Mouse (Mus musculus): ENCODE results near the gene C130026I21Rik. TPM values are rescaled to one million over a fixed set of nuclear protein-coding genes. Genes with fewer than 3 reads are reported as not detected.

The C130026I21Rik gene
- polyA plus RNA-seq, 1 experiment from 2014 or later, result 0.44 TPM

- H3K4me2 ChIP-seq (replicated peaks; ENCODE audit: low read depth), result no peak overlapping the region
- no peak for ATAC-seq (ENCODE audit: low FRiP score, low TSS enrichment)
- no peak overlapping the region for H3K4me3 ChIP-seq (ENCODE audit: low read depth, low read length)
- no peak for TF ChIP-seq EP300 (optimal IDR thresholded peaks at IDR 0.05)
- no peak for TF ChIP-seq CTCF (IDR thresholded peaks at IDR 0.05; ENCODE audit: low read depth)
- no peaks in the 10 kb centered on the region for H3K4me1 ChIP-seq (replicated peaks; ENCODE audit: control insufficient read depth, insufficient read depth)
- H3K9me3 ChIP-seq (ENCODE audit: control insufficient read depth, low read length), result no peaks in the 10 kb centered on the region
- no peak overlapping the region for H3K27ac ChIP-seq (replicated peaks)
- no peaks in the 10 kb centered on the region for H3K27me3 ChIP-seq (ENCODE audit: control insufficient read depth, insufficient read depth, low read length)
- H3K9ac ChIP-seq (ENCODE audit: low read length), result no peak overlapping the region
- DNase-seq (ENCODE audit: low spot score), result no peak
- H3K36me3 ChIP-seq (ENCODE audit: control insufficient read depth, insufficient read depth, low read length), result no peaks in the 10 kb centered on the region
- 59% methylated on average over 10 of the region's 10 CpGs for WGBS
Measured at GRCm38 (mm10) chr1:84952456-84953181, 317.7 kb downstream of the C130026I21Rik start.

GRCm38 (mm10) chr1:84951566-84951965 lies 318.8 kb downstream of the C130026I21Rik start:
- DNase-seq (ENCODE audit: low spot score) (no peak), ATAC-seq (ENCODE audit: low FRiP score, low TSS enrichment) (no peak)
- H3K9me3 ChIP-seq (ENCODE audit: control insufficient read depth, low read length), result no peaks in the 10 kb centered on the region
- H3K4me1 ChIP-seq (replicated peaks; ENCODE audit: control insufficient read depth, insufficient read depth), result no peaks in the 10 kb centered on the region
- H3K4me2 ChIP-seq (replicated peaks; ENCODE audit: low read depth), result no peak overlapping the region
- no peaks in the 10 kb centered on the region for H3K36me3 ChIP-seq (ENCODE audit: control insufficient read depth, insufficient read depth, low read length)
- TF ChIP-seq EP300 (optimal IDR thresholded peaks at IDR 0.05) (no peak), CTCF (IDR thresholded peaks at IDR 0.05; ENCODE audit: low read depth) (no peak)
- H3K27ac ChIP-seq (replicated peaks), result no peak overlapping the region
- 76% methylated on average over 3 of the region's 3 CpGs for WGBS
- H3K27me3 ChIP-seq (ENCODE audit: control insufficient read depth, insufficient read depth, low read length), result no peaks in the 10 kb centered on the region
- no peak overlapping the region for H3K9ac ChIP-seq (ENCODE audit: low read length)
- H3K4me3 ChIP-seq (ENCODE audit: low read depth, low read length), result no peak overlapping the region

- TF ChIP-seq CTCF (IDR thresholded peaks at IDR 0.05; ENCODE audit: low read depth) (no peak), EP300 (optimal IDR thresholded peaks at IDR 0.05) (no peak)
- DNase-seq (ENCODE audit: low spot score), result no peak
- H3K4me2 ChIP-seq (replicated peaks; ENCODE audit: low read depth), result no peak overlapping the region
- H3K36me3 ChIP-seq (ENCODE audit: control insufficient read depth, insufficient read depth, low read length), result no peaks in the 10 kb centered on the region
- H3K9me3 ChIP-seq (ENCODE audit: control insufficient read depth, low read length), result no peaks in the 10 kb centered on the region
- no peak for ATAC-seq (ENCODE audit: low FRiP score, low TSS enrichment)
- H3K9ac ChIP-seq (ENCODE audit: low read length), result no peak overlapping the region
- no peak overlapping the region for H3K4me3 ChIP-seq (ENCODE audit: low read depth, low read length)
- H3K4me1 ChIP-seq (replicated peaks; ENCODE audit: control insufficient read depth, insufficient read depth), result no peaks in the 10 kb centered on the region
- WGBS, result 68% methylated on average over 2 of the region's 2 CpGs
- no peak overlapping the region for H3K27ac ChIP-seq (replicated peaks)
- no peaks in the 10 kb centered on the region for H3K27me3 ChIP-seq (ENCODE audit: control insufficient read depth, insufficient read depth, low read length)
Measured at GRCm38 (mm10) chr1:84947390-84947789, 323.0 kb downstream of the C130026I21Rik start.

GRCm38 (mm10) chr1:84945950-84946349 lies 324.4 kb downstream of the C130026I21Rik start:
- Histone ChIP-seq H3K4me3 (ENCODE audit: low read depth, low read length) (no peak overlapping the region), H3K36me3 (ENCODE audit: control insufficient read depth, insufficient read depth, low read length) (no peaks in the 10 kb centered on the region), H3K9ac (ENCODE audit: low read length) (no peak overlapping the region), H3K27me3 (ENCODE audit: control insufficient read depth, insufficient read depth, low read length) (no peaks in the 10 kb centered on the region), H3K4me2 (replicated peaks; ENCODE audit: low read depth) (no peak overlapping the region), H3K27ac (replicated peaks) (no peak overlapping the region), H3K4me1 (replicated peaks; ENCODE audit: control insufficient read depth, insufficient read depth) (no peaks in the 10 kb centered on the region), H3K9me3 (ENCODE audit: control insufficient read depth, low read length) (no peaks in the 10 kb centered on the region)
- DNase-seq (ENCODE audit: low spot score), result no peak
- ATAC-seq (ENCODE audit: low FRiP score, low TSS enrichment), result no peak
- TF ChIP-seq EP300 (optimal IDR thresholded peaks at IDR 0.05) (no peak), CTCF (IDR thresholded peaks at IDR 0.05; ENCODE audit: low read depth) (no peak)
- WGBS, result 60% methylated on average over 3 of the region's 3 CpGs

- 94% methylated on average over 4 of the region's 4 CpGs for WGBS
Measured at GRCm38 (mm10) chr1:84943549-84943948, 326.8 kb downstream of the C130026I21Rik start.

More at GRCm38 (mm10) chr1:84943549-84943948, 326.8 kb downstream of the C130026I21Rik start:
- ATAC-seq (ENCODE audit: low FRiP score, low TSS enrichment), result no peak
- H3K4me2 ChIP-seq (replicated peaks; ENCODE audit: low read depth), result no peak overlapping the region
- H3K9me3 ChIP-seq (ENCODE audit: control insufficient read depth, low read length), result no peaks in the 10 kb centered on the region
- H3K9ac ChIP-seq (ENCODE audit: low read length), result no peak overlapping the region
- no peak for DNase-seq (ENCODE audit: low spot score)
- no peak overlapping the region for H3K27ac ChIP-seq (replicated peaks)
- no peaks in the 10 kb centered on the region for H3K4me1 ChIP-seq (replicated peaks; ENCODE audit: control insufficient read depth, insufficient read depth)
- H3K27me3 ChIP-seq (ENCODE audit: control insufficient read depth, insufficient read depth, low read length), result no peaks in the 10 kb centered on the region
- TF ChIP-seq CTCF (IDR thresholded peaks at IDR 0.05; ENCODE audit: low read depth) (no peak), EP300 (optimal IDR thresholded peaks at IDR 0.05) (no peak)
- no peaks in the 10 kb centered on the region for H3K36me3 ChIP-seq (ENCODE audit: control insufficient read depth, insufficient read depth, low read length)
- H3K4me3 ChIP-seq (ENCODE audit: low read depth, low read length), result no peak overlapping the region

Small RNA genes within 50 kb of the gene (microRNA-seq; reads per million reads assigned to microRNA genes)
- gene Gm27907, result not detected

Other genes with a start within 250 kb of the C130026I21Rik start
- not detected in 2 replicates for gene Gm10553, start 170.4 kb downstream of the C130026I21Rik start, polyA plus RNA-seq (2015; fragmentation: Nextera tagmentation; extraction: Ambion mirVana)
- not detected in 2 replicates for gene A530032D15Rik, start 160.7 kb downstream of the C130026I21Rik start, polyA plus RNA-seq (2015; fragmentation: Nextera tagmentation; extraction: Ambion mirVana)

Measured in stomach, postnatal 0 days (tissue).